Mouse (Mus musculus) central nervous system, embryonic 18 days (tissue): ENCODE measurements around the gene Zfp68. TPM values are rescaled to one million over a fixed set of nuclear protein-coding genes. Genes with fewer than 3 reads are reported as not detected.

ENCODE experiments used
- polyA plus RNA-seq: library from polyadenylated mRNA; depleted of rRNA; stranded (reverse); fragments of >200 nt; gene quantifications from 2 replicates; pipeline ENCODE4 v1.2.3, GENCODE M21; 2012; rRNA removed

Gene Zfp68
- 39.5 and 42.4 TPM in 2 replicates for polyA plus RNA-seq

DNA sequence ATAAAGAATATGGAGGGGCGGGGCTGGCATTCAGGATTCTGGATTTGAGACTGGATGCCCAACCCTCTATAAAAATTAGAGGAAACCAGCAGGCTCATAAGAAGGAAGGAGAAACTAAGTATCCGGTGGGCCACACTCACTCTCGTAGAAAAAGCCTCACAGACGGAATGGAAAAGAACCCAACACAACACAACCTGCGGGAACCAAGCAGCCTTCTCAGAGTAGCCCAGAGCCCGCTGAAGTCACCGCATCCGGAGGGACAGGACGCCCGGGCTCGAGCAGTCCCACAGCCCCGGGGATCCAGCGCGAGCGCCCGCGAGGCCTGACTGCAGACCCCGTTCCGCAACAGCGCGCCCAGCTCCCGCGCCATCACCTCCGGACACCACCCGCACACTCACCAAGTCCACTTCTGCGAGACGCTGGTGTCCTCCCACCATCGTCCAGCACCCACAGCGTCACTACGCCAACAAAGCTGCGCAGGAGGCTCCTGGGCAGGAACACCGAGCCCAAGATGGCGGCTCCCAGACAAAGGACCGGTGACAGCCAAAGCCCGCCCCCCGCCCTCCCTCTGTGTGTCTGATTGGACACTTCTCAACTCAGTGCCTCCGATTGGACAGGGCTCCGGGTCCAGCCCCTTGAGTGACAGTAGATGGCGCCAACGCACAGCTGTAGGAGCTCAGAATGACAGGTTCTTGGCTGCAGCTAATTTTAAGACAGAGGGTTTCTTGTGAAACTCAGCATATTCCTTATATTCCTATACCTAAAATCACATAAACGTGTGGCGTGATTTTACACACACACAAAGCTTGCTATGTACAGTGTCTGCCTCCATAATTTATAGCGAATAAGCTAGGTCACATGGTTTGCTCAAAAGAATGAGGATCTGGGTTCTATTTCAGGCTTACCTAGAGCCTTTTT is at the start of gene Zfp68:
Zfp68 (minus strand) TSS at position 551 of the 918 bp plus-strand sequence.

GRCm38 (mm10) chr5:138622645-138623477 is 3.3 kb upstream of the Zfp68 start, which contains the start of gene A430033K04Rik:
TSS of gene A430033K04Rik (plus strand) at chr5:138622859.

DNA sequence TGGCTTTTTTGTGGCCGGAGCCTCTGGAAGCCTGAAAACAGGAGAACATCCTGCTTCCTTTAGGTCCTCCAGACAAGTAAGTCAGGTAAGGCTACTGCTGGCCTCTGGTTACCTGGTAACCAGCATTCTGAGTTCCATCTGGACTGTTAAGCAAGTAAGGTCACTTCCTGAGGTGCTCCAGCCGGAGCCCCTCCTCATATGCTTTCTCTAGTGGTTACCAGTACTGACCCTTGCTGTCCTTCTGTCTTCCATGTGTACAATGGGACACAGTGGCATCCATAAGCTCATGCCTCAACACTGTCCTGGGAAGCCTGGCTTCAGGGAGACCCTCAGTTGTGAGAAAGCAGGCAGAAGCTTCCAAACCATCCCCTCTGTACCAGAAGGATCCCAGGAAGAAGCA is 54.9 kb downstream of the Zfp68 start, which contains the start of gene 1700123K08Rik:
1700123K08Rik (minus strand) TSS at position 101 of the 400 bp plus-strand sequence.

Other genes with a start within 250 kb of the Zfp68 start
- 35.4 and 36.9 TPM in 2 replicates for gene Zfp157, start 178.3 kb downstream of the Zfp68 start, polyA plus RNA-seq
- 0.05 TPM in 1 of 2 replicates, not detected in the other for gene 1700123K08Rik, start 55.0 kb downstream of the Zfp68 start, polyA plus RNA-seq
- 15.8 and 16.0 TPM in 2 replicates for gene A430033K04Rik, start 3.1 kb upstream of the Zfp68 start, polyA plus RNA-seq
- gene Fam20c, start 134.8 kb upstream of the Zfp68 start, polyA plus RNA-seq = 68.2 and 69.9 TPM in 2 replicates
- gene Gm5294, start 200.3 kb upstream of the Zfp68 start, polyA plus RNA-seq = 0.09 and 0.23 TPM in 2 replicates